Mouse (Mus musculus) embryonic facial prominence, embryonic 10.5 days (tissue): ENCODE measurements around the gene Psma6. TPM values are rescaled to one million over a fixed set of nuclear protein-coding genes. Genes with fewer than 3 reads are reported as not detected.
A peak's percentile ranks its signal among the peaks of the same experiment; 100 is the strongest.

Source experiments
- DNase-seq: peaks from one replicate; pipeline ENCODE4 v3.0.0-alpha.2; 2017; ENCODE audit warnings: low spot score
- H3K27ac ChIP-seq: fragments of 300-500 bp; sonication (generic); replicated peaks from 2 replicates; pipeline ENCODE4 v1.5.1; 2016; ENCODE audit warnings: mild to moderate bottlenecking
- H3K27me3 ChIP-seq: fragments of 300-500 bp; sonication (generic); replicated peaks from 2 replicates; pipeline ENCODE4 v1.6.1; 2016; ENCODE audit warnings: low read depth, mild to moderate bottlenecking; ENCODE audit not compliant: poor library complexity, severe bottlenecking
- H3K36me3 ChIP-seq: fragments of 300-500 bp; sonication (generic); replicated peaks from 2 replicates; pipeline ENCODE4 v1.6.1; 2016; ENCODE audit warnings: mild to moderate bottlenecking, moderate library complexity
- H3K4me1 ChIP-seq: fragments of 300-500 bp; sonication (generic); 2 replicates; pipeline ENCODE4 v1.6.1; 2016
- H3K4me3 ChIP-seq: fragments of 300-500 bp; sonication (generic); 2 replicates; pipeline ENCODE4 v1.5.1; 2016; ENCODE audit warnings: mild to moderate bottlenecking, moderate library complexity
- H3K9me3 ChIP-seq: fragments of 300-500 bp; sonication (generic); 2 replicates; pipeline ENCODE4 v1.6.1; 2016; ENCODE audit warnings: mild to moderate bottlenecking
- WGBS: fragments of 180-500 bp; shearing (Covaris S2); methylation state at CpG from one replicate; pipeline ENCODE4 v1.1.7; 2016; 5-methylcytosine and 5-hydroxymethylcytosine counted together
- polyA plus RNA-seq: library from polyadenylated mRNA; unstranded; fragments of >200 nt; fragmentation: Nextera tagmentation; extraction: Ambion mirVana; gene quantifications from 2 replicates; pipeline ENCODE4 v1.2.1, GENCODE M21; 2016

Gene Psma6
- polyA plus RNA-seq, 1 experiment from 2014 or later, result 510 TPM

- Histone ChIP-seq H3K4me1 (peaks cover 44% of the 10 kb centered on the region), H3K9me3 (no peaks in the 10 kb centered on the region), H3K27me3 (no peaks in the 10 kb centered on the region), H3K27ac (peak overlapping the region; percentile 85), H3K36me3 (no peaks in the 10 kb centered on the region), H3K4me3 (peak overlapping the region; percentile 18; the same call in 1 of the 2 replicates)
- 25% methylated on average over 13 of the region's 13 CpGs for WGBS
- peak; percentile 73 for DNase-seq
Measured at GRCm38 (mm10) chr12:55446746-55447395, 62.8 kb downstream of the Psma6 start.

- 0 out of 2 replicates have a peak overlapping the region, but pooled peaks have one; percentile 18 for H3K4me3 ChIP-seq
- H3K4me1 ChIP-seq, result peaks cover 49% of the 10 kb centered on the region
- no peak for DNase-seq
- 84% methylated on average over 11 of the region's 11 CpGs for WGBS
- H3K36me3 ChIP-seq, result no peaks in the 10 kb centered on the region
- H3K27me3 ChIP-seq, result no peaks in the 10 kb centered on the region
- no peaks in the 10 kb centered on the region for H3K9me3 ChIP-seq
- peak overlapping the region; percentile 85 for H3K27ac ChIP-seq
Measured at GRCm38 (mm10) chr12:55447396-55447760, 63.4 kb downstream of the Psma6 start.

GRCm38 (mm10) chr12:55448457-55448856 is 64.4 kb downstream of the Psma6 start:
- Histone ChIP-seq H3K27me3 (no peaks in the 10 kb centered on the region), H3K36me3 (no peaks in the 10 kb centered on the region), H3K4me3 (no peak overlapping the region), H3K4me1 (peaks cover 55% of the 10 kb centered on the region), H3K27ac (no peak overlapping the region), H3K9me3 (no peaks in the 10 kb centered on the region)
- DNase-seq, result no peak
- 80% methylated on average over 2 of the region's 2 CpGs for WGBS

GRCm38 (mm10) chr12:55449048-55449447 is 65.0 kb downstream of the Psma6 start:
- DNase-seq, result no peak
- H3K4me1 ChIP-seq, result peaks cover 61% of the 10 kb centered on the region
- H3K36me3 ChIP-seq, result no peaks in the 10 kb centered on the region
- H3K27me3 ChIP-seq, result no peaks in the 10 kb centered on the region
- H3K27ac ChIP-seq, result no peak overlapping the region
- H3K9me3 ChIP-seq, result no peaks in the 10 kb centered on the region
- no peak overlapping the region for H3K4me3 ChIP-seq
- WGBS, result 91% methylated on average over 2 of the region's 2 CpGs

GRCm38 (mm10) chr12:55450421-55450820 is 66.4 kb downstream of the Psma6 start:
- Histone ChIP-seq H3K4me3 (no peak overlapping the region), H3K9me3 (no peaks in the 10 kb centered on the region), H3K27ac (peak overlapping the region; percentile 60), H3K4me1 (peaks cover 61% of the 10 kb centered on the region), H3K36me3 (no peaks in the 10 kb centered on the region), H3K27me3 (no peaks in the 10 kb centered on the region)
- DNase-seq, result peak; percentile 54
- WGBS, result 61% methylated on average over 16 of the region's 16 CpGs

GRCm38 (mm10) chr12:55452839-55453238 is 68.8 kb downstream of the Psma6 start:
- Histone ChIP-seq H3K9me3 (no peaks in the 10 kb centered on the region), H3K27ac (peak overlapping the region; percentile 77), H3K4me1 (peaks cover 44% of the 10 kb centered on the region), H3K4me3 (no peak overlapping the region), H3K27me3 (no peaks in the 10 kb centered on the region), H3K36me3 (no peaks in the 10 kb centered on the region)
- DNase-seq, result no peak
- WGBS, result 37% methylated on average over 5 of the region's 5 CpGs

- Histone ChIP-seq H3K36me3 (no peaks in the 10 kb centered on the region), H3K27me3 (no peaks in the 10 kb centered on the region), H3K9me3 (no peaks in the 10 kb centered on the region), H3K4me3 (no peak overlapping the region), H3K4me1 (peaks cover 39% of the 10 kb centered on the region), H3K27ac (peak overlapping the region; percentile 77; the same call in 1 of the 2 replicates)
- no peak for DNase-seq
- 80% methylated on average over 4 of the region's 4 CpGs for WGBS
Measured at GRCm38 (mm10) chr12:55453924-55454323, 69.9 kb downstream of the Psma6 start.

GRCm38 (mm10) chr12:55455206-55455605 is 71.2 kb downstream of the Psma6 start:
- DNase-seq, result no peak
- no peaks in the 10 kb centered on the region for H3K9me3 ChIP-seq
- 82% methylated on average over 10 of the region's 10 CpGs for WGBS

GRCm38 (mm10) chr12:55456136-55456535 is 72.1 kb downstream of the Psma6 start:
- H3K4me3 ChIP-seq, result no peak overlapping the region
- H3K4me1 ChIP-seq, result peaks cover 29% of the 10 kb centered on the region
- H3K9me3 ChIP-seq, result no peaks in the 10 kb centered on the region
- no peaks in the 10 kb centered on the region for H3K27me3 ChIP-seq
- no peak overlapping the region for H3K27ac ChIP-seq
- WGBS, result 63% methylated on average over 3 of the region's 3 CpGs
- no peak for DNase-seq
- H3K36me3 ChIP-seq, result no peaks in the 10 kb centered on the region

More at GRCm38 (mm10) chr12:55455206-55455605, 71.2 kb downstream of the Psma6 start:
- no peaks in the 10 kb centered on the region for H3K36me3 ChIP-seq
- H3K4me3 ChIP-seq, result no peak overlapping the region
- H3K27ac ChIP-seq, result no peak overlapping the region
- H3K27me3 ChIP-seq, result no peaks in the 10 kb centered on the region
- H3K4me1 ChIP-seq, result peaks cover 35% of the 10 kb centered on the region

- H3K4me1 ChIP-seq, result peaks cover 32% of the 10 kb centered on the region
- 91% methylated on average over 5 of the region's 5 CpGs for WGBS
- DNase-seq, result no peak
- no peaks in the 10 kb centered on the region for H3K9me3 ChIP-seq
- H3K4me3 ChIP-seq, result no peak overlapping the region
- H3K27me3 ChIP-seq, result no peaks in the 10 kb centered on the region
- no peak overlapping the region for H3K27ac ChIP-seq
- no peaks in the 10 kb centered on the region for H3K36me3 ChIP-seq
Measured at GRCm38 (mm10) chr12:55456893-55457292, 72.9 kb downstream of the Psma6 start.

- WGBS, result 88% methylated on average over 8 of the region's 8 CpGs
- no peak for DNase-seq
- H3K36me3 ChIP-seq, result no peaks in the 10 kb centered on the region
Measured at GRCm38 (mm10) chr12:55459739-55460138, 75.7 kb downstream of the Psma6 start.

GRCm38 (mm10) chr12:55460900-55461299 is 76.9 kb downstream of the Psma6 start:
- peaks cover 39% of the 10 kb centered on the region for H3K4me1 ChIP-seq
- 67% methylated on average over 4 of the region's 4 CpGs for WGBS
- no peak overlapping the region for H3K4me3 ChIP-seq
- H3K27me3 ChIP-seq, result peaks cover 7% of the 10 kb centered on the region; the same call in 1 of the 2 replicates
- no peaks in the 10 kb centered on the region for H3K9me3 ChIP-seq
- no peak overlapping the region for H3K27ac ChIP-seq
- DNase-seq, result no peak
- no peaks in the 10 kb centered on the region for H3K36me3 ChIP-seq

More at GRCm38 (mm10) chr12:55459739-55460138, 75.7 kb downstream of the Psma6 start:
- Histone ChIP-seq H3K27ac (no peak overlapping the region), H3K27me3 (no peaks in the 10 kb centered on the region; the same call in 1 of the 2 replicates), H3K4me3 (no peak overlapping the region), H3K9me3 (no peaks in the 10 kb centered on the region), H3K4me1 (peaks cover 27% of the 10 kb centered on the region)

GRCm38 (mm10) chr12:55461767-55462166 is 77.7 kb downstream of the Psma6 start:
- Histone ChIP-seq H3K36me3 (no peaks in the 10 kb centered on the region), H3K4me3 (no peak overlapping the region), H3K9me3 (no peaks in the 10 kb centered on the region), H3K27me3 (peaks cover 7% of the 10 kb centered on the region; the same call in 1 of the 2 replicates), H3K27ac (no peak overlapping the region), H3K4me1 (peaks cover 43% of the 10 kb centered on the region)
- WGBS, result 84% methylated on average over 6 of the region's 6 CpGs
- DNase-seq, result no peak
